Mouse (Mus musculus): ENCODE measurements around the gene 9430007A20Rik.
"Not testable (repeated sequence)": the region's sequence is repeated elsewhere in the genome, so short reads cannot be mapped to it uniquely, and the experiment has no call there.

9430007A20Rik gene

DNA sequence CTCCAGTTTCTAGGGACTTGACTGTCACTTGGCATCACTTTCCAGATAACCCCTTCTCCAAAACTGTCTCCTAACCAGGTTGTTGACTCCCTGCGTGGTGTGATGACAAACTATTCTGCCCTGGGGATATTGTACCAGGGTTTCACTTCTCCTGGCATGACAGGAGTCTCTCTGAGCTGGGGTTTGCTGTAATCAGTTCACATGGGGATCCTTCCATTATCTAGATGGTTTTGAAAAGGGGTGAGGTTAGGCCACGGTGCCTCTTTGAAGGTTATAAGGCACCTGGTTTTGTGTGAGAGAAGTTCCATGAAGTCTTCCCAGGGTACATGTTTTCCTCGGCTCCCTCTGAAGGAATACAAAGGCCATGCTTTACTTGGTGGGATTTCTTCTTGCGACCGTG lies at the start of gene 9430007A20Rik:
9430007A20Rik (plus strand) TSS at position 301 of the 400 bp plus-strand sequence.
- no peak for DNase-seq (ENCODE audit: low spot score in 2 of 2)

DNA sequence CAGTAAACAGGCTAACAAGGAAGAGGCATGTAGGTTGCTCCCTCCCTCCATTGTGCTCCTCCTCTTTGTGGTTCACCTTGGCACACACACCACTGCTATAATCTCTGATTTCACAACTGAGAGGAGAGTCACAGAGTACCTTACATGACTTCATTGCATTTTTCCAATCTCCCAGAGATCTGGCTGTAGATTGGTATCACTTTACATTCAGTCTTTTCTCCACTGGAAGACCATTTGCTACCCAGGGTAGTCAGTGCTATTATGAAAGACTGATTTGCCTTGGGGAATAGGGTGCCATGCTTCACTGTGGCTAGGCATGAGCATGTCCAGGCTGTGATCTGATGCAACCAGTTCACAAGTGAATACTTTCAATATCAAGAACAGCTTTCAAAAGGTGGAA lies 26.3 kb upstream of the 9430007A20Rik start:
- no peak for DNase-seq (ENCODE audit: low spot score in 2 of 2)

DNA sequence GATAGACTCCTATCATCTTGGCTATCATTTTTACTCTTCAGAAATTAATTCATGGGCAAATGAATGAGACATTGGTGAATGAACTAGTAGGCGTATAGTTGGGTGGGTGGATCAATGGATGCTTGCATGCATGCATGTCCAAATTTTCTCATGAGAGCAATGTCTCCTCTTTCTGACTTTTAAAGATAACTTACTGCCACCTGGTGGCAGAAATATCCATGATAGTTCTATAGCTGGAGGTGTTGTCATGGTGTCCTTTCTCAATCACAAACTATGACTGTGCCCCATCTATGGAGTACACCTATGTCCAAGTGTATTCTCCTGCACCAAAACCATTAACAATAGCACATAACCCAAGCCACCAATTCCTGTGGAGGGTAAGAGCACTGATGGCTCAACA lies 13.1 kb upstream of the 9430007A20Rik start:
- DNase-seq (ENCODE audit: low spot score in 2 of 2): no peak

DNA sequence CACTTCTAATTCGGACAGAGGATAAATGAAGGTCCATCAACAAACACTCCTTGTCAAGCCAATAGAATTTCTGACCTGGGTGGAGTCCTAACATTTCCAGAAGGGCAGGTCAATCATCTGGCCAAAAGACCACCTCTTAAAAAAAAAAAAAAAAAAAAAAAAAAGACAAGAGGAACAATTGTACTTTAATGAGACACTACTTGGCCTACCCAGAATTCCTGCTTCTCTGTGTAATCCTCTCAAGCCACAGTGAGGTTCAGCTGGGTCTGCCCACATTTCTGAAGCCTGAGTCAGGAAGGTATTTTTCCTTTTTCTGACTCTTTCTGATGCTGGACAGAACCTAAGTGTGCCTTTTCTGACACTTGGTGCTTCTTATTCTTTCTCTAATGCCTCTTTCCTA lies 25.1 kb downstream of the 9430007A20Rik start:
- DNase-seq (ENCODE audit: low spot score in 2 of 2): no peak

DNA sequence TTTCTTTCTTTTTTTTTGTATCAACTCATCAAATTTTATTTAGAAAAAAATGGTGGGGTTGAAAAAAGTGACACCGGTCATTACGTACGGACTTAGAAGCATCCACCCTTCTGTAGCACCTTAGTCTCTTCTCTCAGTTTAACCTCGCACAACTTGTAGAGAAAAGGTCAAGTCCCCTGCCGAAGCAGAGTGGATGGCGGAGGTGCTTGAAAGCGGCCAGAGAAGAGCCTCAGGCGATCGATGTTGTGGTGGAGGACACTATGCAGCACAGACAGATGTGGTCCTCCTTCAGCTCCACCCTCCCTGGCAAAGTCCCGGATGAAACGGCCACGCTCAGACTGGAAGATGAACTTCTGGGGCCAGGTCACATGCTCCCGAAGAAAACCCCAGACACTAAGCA lies 25.7 kb downstream of the 9430007A20Rik start:
- not testable (repeated sequence) for DNase-seq (ENCODE audit: low spot score in 2 of 2)

DNA sequence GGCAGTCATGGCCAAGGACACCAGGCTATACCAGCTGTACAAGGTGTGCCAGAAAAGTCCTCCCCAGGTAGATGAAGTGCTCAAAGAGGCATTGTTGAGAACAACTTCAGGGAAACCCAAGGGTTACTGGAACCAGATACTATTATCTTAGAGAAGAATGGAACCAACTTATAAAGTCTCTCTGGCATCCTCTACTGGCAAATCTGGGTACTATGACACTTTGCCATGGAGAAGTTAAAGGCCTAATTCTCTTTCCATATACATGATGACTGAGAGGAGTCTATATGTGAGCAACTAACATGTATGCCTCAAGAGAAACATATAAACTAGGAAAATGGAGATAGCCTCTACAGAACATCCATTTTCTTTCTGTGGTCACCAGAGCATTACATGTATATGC lies 31.5 kb downstream of the 9430007A20Rik start:
- DNase-seq (ENCODE audit: low spot score in 2 of 2): no peak

DNA sequence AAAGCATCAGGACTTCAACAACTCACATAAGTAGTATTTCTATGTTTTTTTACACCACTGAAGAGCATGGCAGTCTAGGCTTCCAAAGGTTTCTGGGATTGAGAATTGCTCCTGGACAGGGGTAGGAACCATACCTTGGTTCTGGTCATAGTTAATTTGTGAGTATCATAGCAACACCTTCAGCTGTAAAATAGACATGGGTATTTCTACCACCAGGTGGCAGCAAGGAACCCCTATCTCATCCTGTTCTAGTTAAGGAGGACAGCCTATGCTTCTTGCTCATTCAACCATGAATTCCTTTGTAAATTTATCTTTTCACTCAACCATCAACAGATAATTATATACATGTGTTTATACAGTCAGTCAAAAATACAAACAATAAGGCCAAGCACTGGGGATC lies 40.2 kb downstream of the 9430007A20Rik start:
- no peak for DNase-seq (ENCODE audit: low spot score in 2 of 2)

DNA sequence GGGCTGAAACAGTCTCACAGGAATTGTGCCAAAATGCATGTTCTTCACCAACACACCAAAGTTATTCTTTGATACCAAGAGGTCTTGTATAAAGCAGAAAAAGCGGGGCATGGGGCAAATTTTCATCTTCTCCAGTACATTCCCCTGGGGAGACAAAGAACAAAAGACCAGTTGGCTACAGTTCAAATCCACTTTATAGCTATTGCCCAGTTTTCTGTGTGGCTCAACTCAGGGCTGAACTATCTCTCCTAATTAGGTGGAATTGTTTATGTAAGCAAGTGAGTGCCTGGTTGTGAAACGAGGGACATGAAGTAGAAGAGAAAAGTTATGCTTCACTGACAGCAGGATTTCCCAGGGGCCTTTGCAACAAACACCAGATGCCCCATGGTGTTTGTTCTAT lies 41.6 kb downstream of the 9430007A20Rik start:
- no peak for DNase-seq (ENCODE audit: low spot score in 2 of 2)

DNA sequence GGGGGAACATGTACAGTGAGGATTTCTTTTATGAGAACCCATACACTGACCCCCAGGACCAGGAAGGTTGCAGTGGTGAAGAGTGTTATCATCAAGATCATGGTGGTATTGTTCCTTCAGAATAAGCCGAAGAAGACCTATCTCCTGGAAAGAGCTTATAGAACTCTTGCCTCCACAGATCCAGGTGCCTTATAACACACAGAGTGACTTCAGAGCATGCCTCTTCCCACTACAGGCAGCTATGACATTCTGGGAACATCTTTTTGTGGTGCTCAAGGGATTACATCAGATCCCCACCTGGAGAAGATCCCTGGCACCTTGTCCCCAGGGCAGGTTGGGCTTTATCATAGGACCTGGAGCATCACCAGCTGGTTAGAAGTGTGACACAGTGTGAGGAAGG lies 45.4 kb downstream of the 9430007A20Rik start, which contains the start of gene Gm13124:
Gm13124 (minus strand) TSS at position 101 of the 400 bp plus-strand sequence.
- no peak for DNase-seq (ENCODE audit: low spot score in 2 of 2)

DNA sequence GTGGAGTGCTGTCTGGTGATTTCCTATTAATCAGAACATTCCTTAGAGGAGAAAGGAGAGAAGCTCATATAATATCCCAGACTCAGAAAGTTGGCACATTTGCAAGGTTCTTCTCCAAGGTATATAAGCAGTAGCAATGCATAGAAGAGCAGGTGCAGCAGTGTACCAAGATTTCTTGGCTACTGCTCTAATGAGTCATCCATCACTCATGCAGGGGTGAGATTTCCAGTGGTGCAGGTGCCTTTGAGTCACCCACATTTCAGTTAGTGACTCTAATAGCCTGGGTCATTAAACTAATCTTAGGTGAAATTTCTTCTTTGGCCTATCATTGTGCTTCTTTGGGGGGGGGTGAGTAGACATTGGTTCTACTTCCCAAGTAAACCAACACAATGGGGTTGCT lies 48.1 kb downstream of the 9430007A20Rik start:
- DNase-seq (ENCODE audit: low spot score in 2 of 2): no peak
